Mouse (Mus musculus) lung, adult 2 months (tissue): ENCODE measurements around the gene Aig1.

Source experiments
- CTCF ChIP-seq: fragments of 200-500 bp; IDR thresholded peaks from 2 replicates; pipeline ENCODE4 v1.5.1; 2011; ENCODE audit warnings: mild to moderate bottlenecking, low read length, control low read depth; ENCODE audit not compliant: insufficient read depth
- POLR2A ChIP-seq: fragments of 200-500 bp; IDR thresholded peaks from 2 replicates; pipeline ENCODE4 v1.6.1; 2011; ENCODE audit warnings: low read depth, mild to moderate bottlenecking, control low read depth, low read length, borderline replicate concordance; ENCODE audit errors: extremely low read depth

DNA sequence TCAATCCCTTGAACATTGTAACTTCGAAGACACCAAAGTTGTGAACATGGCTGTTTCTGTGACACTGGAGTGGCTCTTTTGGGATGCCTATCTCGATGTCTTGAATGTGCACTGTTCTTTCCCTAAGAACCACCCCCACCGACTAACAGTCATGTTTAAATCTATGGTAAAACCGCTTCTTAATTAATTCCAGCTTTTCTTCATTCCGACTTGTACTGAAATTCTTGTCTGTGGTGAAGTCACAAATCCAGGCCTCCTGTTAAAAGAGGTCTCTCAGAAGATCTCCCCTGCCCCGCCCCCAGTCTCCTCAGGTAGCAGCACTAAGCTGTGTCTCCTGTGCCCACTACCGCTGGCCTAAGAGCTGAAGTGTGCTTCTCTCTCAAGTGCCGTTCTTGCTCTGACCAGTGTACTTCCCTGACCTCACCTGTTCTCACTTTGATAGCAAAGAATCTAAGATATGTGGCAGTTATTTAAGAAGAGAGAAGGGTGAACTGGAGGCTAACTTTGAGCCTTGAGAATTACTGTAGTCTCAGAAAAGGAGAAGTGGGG, 157.4 kb downstream of the Aig1 start:
- TF ChIP-seq POLR2A (no peak), CTCF (no peak)
